Mouse (Mus musculus) neural tube, embryonic 10.5 days (tissue): ENCODE measurements around the gene Ubb.

Experiments used
- DNase-seq: peaks from one replicate; pipeline ENCODE4 v3.0.0-alpha.2; 2017; ENCODE audit warnings: low spot score; ENCODE audit errors: extremely low spot score

Gene Ubb

GRCm38 (mm10) chr11:62584671-62585206, 33.8 kb downstream of the Ubb start:
- DNase-seq = no peak

- no peak for DNase-seq
These were observed 36.1 kb downstream of the Ubb start for GRCm38 (mm10) chr11:62587034-62587433.

GRCm38 (mm10) chr11:62589391-62589790, 38.4 kb downstream of the Ubb start:
- no peak for DNase-seq

GRCm38 (mm10) chr11:62591026-62591425, 40.1 kb downstream of the Ubb start:
- no peak for DNase-seq

- DNase-seq = no peak
These were observed 41.1 kb downstream of the Ubb start for GRCm38 (mm10) chr11:62591904-62592575.

- no peak for DNase-seq
These were observed 47.6 kb downstream of the Ubb start for GRCm38 (mm10) chr11:62598571-62598970.

GRCm38 (mm10) chr11:62601732-62602618, 51.0 kb downstream of the Ubb start:
- DNase-seq = no peak
